Mouse (Mus musculus) T-helper 1 cell (primary cell): Measurements from ENCODE around the gene 2010111I01Rik.
"Not testable (repeated sequence)": the region's sequence is repeated elsewhere in the genome, so short reads cannot be mapped to it uniquely, and the experiment has no call there.

Source experiments
- in situ Hi-C: fragments of 300-600 bp; cut with MboI, MseI; formaldehyde crosslinking; loops from one replicate; pipeline ENCODE4 v1.15.1; 2025; ENCODE audit warnings: high pct_unique_total_duplicates

The 2010111I01Rik gene

GRCm38 (mm10) chr13:62964640-62965311 lies at the start of gene 2010111I01Rik:
TSS of gene 2010111I01Rik (plus strand) at chr13:62964893.
- in situ Hi-C loops, result no loop called here

- in situ Hi-C loops, result loop anchor here (5.0 kb wide), 1 partner anchor 416 kb away; no protein-coding TSS in a partner anchor
Measured at GRCm38 (mm10) chr13:62916675-62917074, 48.0 kb upstream of the 2010111I01Rik start.

GRCm38 (mm10) chr13:62917416-62918110 lies 47.1 kb upstream of the 2010111I01Rik start:
- in situ Hi-C loops, result loop anchor here (5.0 kb wide), 1 partner anchor 415 kb away; no protein-coding TSS in a partner anchor

GRCm38 (mm10) chr13:62919647-62920341 lies 44.9 kb upstream of the 2010111I01Rik start:
- in situ Hi-C loops, result loop anchor here (5.0 kb wide), 1 partner anchor 413 kb away; no protein-coding TSS in a partner anchor

GRCm38 (mm10) chr13:62922645-62923044 lies 42.0 kb upstream of the 2010111I01Rik start:
- in situ Hi-C loops, result no loop called here

GRCm38 (mm10) chr13:62923182-62923581 lies 41.5 kb upstream of the 2010111I01Rik start:
- in situ Hi-C loops, result no loop called here

GRCm38 (mm10) chr13:62926479-62926878 lies 38.2 kb upstream of the 2010111I01Rik start:
- in situ Hi-C loops, result no loop called here

GRCm38 (mm10) chr13:62927470-62927869 lies 37.2 kb upstream of the 2010111I01Rik start:
- in situ Hi-C loops, result no loop called here

GRCm38 (mm10) chr13:62929144-62929543 lies 35.5 kb upstream of the 2010111I01Rik start:
- in situ Hi-C loops, result not testable (repeated sequence)

- in situ Hi-C loops, result no loop called here
Measured at GRCm38 (mm10) chr13:62929766-62930389, 34.8 kb upstream of the 2010111I01Rik start.

GRCm38 (mm10) chr13:62932452-62932851 lies 32.2 kb upstream of the 2010111I01Rik start:
- in situ Hi-C loops, result no loop called here

- in situ Hi-C loops, result loop anchor here (5.0 kb wide), 1 partner anchor 93 kb away; no protein-coding TSS in a partner anchor
Measured at GRCm38 (mm10) chr13:62939371-62939770, 25.3 kb upstream of the 2010111I01Rik start.

GRCm38 (mm10) chr13:62939797-62940196 lies 24.9 kb upstream of the 2010111I01Rik start:
- in situ Hi-C loops, result loop anchor here (5.0 kb wide), 1 partner anchor 93 kb away; no protein-coding TSS in a partner anchor

- in situ Hi-C loops, result no loop called here
Measured at GRCm38 (mm10) chr13:62940721-62941120, 24.0 kb upstream of the 2010111I01Rik start.

- in situ Hi-C loops, result no loop called here
Measured at GRCm38 (mm10) chr13:62941341-62942005, 23.2 kb upstream of the 2010111I01Rik start.

GRCm38 (mm10) chr13:62943274-62943830 lies 21.3 kb upstream of the 2010111I01Rik start:
- in situ Hi-C loops, result no loop called here

GRCm38 (mm10) chr13:62944109-62944508 lies 20.6 kb upstream of the 2010111I01Rik start:
- in situ Hi-C loops, result no loop called here

GRCm38 (mm10) chr13:62949560-62950188 lies 15.0 kb upstream of the 2010111I01Rik start:
- in situ Hi-C loops, result no loop called here

GRCm38 (mm10) chr13:62951606-62952005 lies 13.1 kb upstream of the 2010111I01Rik start:
- in situ Hi-C loops, result no loop called here

- in situ Hi-C loops, result no loop called here
Measured at GRCm38 (mm10) chr13:62952047-62952446, 12.6 kb upstream of the 2010111I01Rik start.
